Mouse (Mus musculus): ENCODE results near the gene Asna1.

Gene Asna1

DNA sequence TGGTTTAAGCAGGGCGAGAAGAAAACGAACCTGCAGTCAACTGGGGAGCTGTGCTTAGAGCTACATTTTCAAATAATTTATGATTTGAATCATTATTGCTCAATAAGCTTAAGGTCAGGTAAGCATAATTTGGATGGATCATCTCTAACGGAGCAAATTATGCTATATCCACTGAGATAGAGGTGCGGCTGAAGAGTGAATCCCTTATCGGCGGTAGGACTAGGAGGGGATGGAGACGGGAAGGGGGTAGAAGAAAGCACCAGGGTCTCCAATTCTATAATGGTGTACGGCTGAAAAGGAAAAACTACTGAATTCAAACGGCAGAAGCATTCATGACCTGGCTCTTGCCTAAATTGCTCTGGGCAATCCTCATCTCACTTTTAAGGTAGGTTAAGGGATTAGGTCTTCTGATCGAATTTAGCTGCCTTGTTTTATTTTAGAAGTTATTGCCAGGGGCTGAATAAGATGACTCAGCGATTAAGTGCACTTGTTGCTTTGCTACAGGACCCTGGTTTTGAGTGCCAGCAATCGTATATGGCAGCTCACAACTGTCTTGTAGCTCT lies 10.2 kb upstream of the Asna1 start:
- CTCF ChIA-PET = interaction anchor here (0.5 kb wide), 1 partner anchor 1011 kb away, joined by 6 read pairs; no protein-coding TSS in a partner anchor

DNA sequence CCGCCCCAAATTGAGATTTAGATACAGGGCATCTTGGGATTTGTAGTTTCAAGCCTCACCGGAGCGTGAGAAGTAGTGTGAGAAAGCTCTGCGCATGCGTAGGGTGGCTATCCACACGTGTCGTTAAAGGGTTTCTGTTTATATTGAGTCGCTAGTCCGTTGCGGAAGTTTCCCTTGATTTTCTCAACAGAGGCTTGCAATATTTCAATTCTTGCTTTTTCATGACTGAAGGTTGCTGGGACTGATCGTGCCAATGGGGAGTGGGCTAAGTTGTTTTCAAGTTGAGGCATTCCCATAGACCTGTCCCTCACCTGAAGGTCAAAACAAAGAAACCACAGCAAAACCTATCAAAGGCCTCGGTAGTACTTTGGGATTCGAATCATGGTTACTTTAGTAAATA lies 9.7 kb upstream of the Asna1 start:
- CTCF ChIA-PET = no interaction called here

DNA sequence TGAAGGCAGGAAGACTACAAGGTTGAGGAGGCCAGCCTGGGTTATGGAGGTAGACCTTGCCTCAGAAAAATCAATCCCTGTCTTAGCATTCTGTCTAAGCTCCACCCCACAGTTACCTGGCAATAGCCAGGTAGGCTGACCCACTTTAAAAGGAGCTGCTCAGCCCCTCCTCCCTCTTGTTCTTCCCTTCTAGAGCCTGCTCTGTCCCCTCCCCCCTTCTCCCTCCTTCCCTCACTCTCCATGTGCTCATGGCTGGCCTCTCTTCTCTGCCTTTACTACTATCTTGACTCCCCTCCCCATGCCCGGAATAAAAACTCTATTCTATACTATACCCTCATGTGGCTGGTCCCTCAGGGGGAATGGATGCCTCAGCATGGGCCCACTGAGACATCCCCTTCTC lies 8.8 kb upstream of the Asna1 start:
- CTCF ChIA-PET = interaction anchor here (0.6 kb wide), 1 partner anchor 27 kb away, joined by 4 read pairs; no protein-coding TSS in a partner anchor

DNA sequence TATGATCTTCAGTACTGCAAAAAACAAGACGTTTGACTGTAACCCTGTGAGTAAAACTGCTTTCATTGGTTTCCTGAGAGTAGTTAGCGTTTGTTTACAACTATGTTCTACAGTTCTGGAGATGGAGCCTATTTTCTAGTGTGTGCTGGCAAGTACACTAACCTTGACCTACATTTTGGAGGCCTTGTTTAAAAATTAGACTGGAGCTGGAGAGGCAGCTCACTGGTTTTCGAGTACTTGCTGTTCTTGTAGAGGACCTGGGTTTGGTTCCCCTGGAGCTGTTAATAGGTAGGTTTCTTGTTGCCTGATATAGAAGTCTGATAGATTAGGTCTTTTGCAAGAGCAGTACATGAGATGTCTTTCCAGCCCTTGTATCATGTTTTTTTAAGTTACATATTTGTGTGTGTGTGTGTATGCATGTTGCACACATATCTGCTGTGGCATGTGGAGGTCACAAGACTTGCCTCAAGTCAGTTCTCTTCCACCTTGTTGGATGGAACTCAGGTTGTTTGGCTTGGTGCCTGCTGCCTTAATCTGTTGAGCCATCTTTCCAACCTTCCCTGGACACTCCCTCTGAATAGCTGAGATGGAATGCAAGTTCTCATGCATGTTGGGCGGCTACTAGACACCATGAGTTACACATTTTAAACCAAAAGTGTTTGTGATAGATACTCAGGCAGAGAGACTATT lies 7.7 kb upstream of the Asna1 start:
- CTCF ChIA-PET = no interaction called here

DNA sequence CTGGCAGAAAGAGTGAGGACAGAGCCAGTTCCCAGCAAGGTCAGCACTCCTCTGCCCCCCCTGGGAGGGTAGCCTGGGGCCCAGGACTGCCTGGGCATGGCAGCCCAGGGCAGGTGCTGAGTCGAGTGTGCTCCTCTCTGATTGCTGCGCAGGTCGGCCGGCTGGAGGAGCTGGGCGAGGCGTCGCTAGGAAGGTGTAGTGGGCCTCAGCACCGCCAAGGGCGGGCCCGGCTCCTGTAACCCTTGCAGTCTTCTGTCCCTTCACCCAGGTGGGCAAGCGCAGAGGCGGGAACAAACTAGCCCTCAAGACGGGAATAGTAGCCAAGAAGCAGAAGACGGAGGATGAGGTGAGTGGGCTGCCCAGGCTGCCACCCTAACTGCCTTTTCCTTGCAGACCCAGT lies 4.2 kb upstream of the Asna1 start:
- CTCF ChIA-PET = no interaction called here

DNA sequence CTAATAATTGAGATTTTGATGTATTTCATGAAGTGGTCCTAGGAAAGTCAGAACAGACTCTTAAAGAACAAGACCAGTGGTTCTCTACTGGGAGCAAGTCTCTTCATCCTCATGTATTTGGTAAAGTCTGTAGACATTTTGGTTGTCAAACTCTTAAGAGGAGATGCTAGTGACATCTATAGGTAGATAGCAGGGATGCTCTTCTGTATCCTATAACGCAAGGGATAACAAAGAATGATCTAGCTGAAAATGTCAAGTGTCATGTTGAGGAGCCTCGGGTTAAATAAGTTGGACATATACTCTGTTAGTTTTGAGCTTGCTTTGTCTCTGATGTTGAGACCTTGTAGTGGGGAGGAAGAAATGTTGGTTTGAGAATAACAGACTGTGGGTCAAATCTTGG lies 2.8 kb upstream of the Asna1 start:
- CTCF ChIA-PET = no interaction called here

DNA sequence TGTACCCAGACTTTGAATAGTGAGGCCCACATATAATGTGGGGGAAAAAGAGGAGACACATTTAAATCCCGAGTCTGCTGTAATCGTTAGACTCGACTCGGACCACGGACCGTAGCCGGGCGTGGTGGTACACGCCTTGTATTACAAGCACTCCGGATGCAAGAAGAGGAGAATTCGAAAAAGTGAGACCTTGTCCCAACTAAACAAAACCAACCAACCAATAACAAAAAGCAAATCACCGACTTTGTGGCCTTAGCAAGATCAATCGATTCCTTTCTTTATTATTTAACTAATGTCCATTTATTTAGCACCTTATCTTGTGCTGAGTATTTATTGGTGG lies 2.4 kb upstream of the Asna1 start:
- CTCF ChIA-PET = no interaction called here

DNA sequence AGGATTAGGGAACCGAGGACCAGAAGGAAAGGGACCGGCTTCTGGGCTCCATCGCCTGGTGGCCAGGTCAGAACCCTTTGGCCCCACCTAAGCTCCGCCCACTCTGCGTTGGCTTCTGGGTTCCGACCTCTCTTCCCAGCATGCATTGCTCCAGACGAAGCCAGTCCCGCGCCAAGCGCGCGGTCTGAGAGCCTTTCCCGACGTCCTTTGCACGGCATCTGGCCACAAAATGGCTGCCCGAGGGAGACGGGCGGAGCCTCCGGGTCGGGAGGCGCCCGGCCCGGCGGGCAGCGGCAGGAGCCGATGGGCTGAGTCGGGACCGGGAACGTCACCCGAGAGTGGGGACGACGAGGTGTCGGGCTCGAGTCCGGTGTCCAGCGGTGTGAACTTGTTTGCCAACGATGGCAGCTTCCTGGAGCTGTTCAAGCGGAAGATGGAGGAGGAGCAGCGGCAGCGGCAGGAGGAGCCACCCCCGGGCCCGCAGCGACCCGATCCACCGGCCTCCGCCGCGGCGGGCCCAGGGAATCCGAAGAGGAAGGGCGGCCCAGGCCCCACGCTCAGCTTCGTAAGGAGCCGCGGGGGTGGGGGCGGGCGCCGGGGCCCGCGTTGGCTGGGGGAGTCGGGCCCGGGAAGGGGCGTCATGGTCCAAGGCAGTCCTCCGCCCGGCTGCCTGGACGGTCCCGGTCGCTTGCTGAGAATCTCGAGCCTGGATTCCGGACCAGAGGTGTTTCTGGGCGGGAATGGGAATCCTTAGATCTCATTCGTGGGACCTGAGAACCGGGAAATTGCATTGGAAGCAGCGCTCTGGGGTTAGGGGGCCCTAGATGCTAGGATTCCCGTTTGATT lies 1.8 kb upstream of the Asna1 start, which contains the start of gene Trir:
Gene Trir, plus strand, starts transcription at position 154 of the 846 bp plus-strand sequence.
- CTCF ChIA-PET = interaction anchor here (0.5 to 0.6 kb wide), 2 partner anchors 10 to 321 kb away, joined by 3 to 4 read pairs; partner anchors contain the start of gene Tnpo2

DNA sequence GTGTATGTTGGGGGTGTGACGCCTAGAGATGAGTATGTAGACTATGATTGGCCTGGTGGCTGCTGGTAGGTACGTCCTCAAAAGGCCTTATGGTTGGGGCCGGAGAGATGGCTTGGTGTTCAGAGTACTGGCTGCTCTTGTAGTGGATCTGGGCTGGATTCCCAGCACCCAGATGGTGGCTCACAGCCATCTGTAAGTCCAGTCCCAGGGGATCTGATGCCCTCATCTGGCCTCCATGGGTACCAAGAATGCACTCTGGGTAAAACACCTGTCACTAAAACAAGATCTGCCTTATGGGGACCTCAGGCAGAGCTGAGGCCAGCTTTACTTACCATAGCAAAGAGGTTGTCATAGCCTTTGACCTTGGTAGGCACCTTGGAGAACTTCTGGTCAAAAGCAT lies 1.2 kb downstream of the Asna1 start:
- CTCF ChIA-PET = interaction anchor here (0.6 to 0.9 kb wide), 2 partner anchors 95 to 167 kb away, joined by 3 to 13 read pairs; partner anchors contain the start of gene Farsa

DNA sequence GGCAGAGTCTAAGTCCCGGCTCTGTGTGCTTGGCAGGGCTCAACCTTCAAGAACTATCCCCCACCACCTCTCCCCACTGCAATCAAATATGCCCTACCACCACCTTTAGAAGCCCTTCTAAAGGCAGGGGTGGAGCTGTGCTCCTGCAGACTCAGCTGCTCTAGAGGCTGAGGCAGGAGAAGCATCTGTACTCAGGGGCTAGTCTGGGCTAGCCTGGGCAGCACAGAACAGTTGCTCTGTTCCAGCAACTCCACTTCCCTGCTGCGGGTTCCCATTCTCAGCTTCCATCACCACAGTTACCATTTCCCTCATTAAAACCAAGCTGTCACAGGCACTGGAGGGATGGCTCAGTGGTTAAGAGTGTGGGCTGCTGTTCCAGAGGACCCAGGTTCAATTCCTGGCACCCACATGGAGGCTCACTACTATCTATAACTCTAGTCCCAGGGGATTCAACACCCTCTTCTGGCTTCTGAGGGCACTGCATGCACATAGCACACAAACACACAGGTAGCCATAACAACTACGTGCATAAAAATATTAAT lies 3.5 kb downstream of the Asna1 start:
- CTCF ChIA-PET = interaction anchor here (0.5 kb wide), 1 partner anchor 15 kb away, joined by 3 read pairs; the partner anchor contains the start of gene Tnpo2

DNA sequence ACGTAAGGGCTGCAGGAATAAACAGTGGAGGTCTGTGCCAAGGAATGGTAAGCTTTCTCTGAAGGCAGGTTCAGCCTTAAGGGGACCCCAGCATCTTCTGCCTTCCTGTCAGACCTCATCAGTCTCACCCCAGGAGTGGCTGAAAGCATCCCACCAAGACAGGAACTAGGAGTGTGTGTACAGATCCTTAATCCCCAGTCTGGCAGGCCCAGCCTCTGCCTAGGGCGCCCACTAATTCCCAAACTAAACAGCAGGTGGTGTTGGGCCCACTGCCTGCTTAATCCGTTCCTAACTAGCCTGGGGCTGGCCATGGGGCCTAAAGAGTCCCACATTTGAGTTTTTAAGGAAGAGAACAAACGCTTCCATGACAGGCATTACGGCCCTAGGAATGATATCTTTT lies 7.9 kb downstream of the Asna1 start:
- CTCF ChIA-PET = no interaction called here

DNA sequence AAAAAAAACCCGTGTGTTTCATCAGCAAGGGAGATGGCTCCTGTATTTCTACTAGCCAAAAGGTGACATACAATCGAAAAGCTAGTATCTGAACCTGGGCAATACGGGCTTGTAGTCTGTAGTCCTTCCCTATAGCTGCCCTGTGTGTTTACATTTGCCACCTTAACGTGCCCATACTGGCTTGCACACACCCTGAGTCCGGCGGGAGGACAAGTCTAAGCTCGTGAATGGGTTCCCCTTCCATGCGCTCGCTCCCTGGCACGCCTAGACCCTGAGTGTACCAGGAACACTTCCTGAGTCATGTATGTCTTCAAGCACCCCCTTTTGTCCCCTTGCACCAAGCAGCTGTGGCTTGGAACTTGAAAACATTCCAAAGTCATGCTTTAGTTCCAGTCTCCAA lies 8.4 kb downstream of the Asna1 start:
- CTCF ChIA-PET = interaction anchor here (0.6 to 0.7 kb wide), 2 partner anchors 48 to 100 kb away, joined by 4 read pairs; partner anchors contain the start of genes Gm49661 and Prdx2

DNA sequence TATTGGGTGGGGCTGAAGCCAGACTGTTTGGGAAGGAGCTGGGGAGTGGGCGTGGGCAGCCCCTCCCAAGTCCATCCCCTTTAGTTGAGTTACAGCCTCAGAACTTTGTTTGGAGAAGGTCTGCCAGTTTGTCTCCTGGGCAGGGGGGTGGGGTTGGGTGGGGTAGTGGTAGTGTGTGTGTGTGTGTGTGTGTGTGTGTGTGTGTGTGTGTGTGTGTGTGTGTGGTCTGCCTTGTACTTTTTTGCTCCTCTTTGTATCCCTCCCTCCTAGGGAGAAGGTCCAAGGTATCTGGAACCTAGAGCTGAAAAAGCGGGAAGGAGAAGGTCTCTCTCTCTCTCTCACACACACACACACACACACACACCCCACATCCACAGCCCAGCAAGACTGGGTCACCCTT lies 10.7 kb downstream of the Asna1 start, which contains the start of gene Best2:
Gene Best2, minus strand, starts transcription at position 101 of the 400 bp plus-strand sequence.
- CTCF ChIA-PET = no interaction called here

DNA sequence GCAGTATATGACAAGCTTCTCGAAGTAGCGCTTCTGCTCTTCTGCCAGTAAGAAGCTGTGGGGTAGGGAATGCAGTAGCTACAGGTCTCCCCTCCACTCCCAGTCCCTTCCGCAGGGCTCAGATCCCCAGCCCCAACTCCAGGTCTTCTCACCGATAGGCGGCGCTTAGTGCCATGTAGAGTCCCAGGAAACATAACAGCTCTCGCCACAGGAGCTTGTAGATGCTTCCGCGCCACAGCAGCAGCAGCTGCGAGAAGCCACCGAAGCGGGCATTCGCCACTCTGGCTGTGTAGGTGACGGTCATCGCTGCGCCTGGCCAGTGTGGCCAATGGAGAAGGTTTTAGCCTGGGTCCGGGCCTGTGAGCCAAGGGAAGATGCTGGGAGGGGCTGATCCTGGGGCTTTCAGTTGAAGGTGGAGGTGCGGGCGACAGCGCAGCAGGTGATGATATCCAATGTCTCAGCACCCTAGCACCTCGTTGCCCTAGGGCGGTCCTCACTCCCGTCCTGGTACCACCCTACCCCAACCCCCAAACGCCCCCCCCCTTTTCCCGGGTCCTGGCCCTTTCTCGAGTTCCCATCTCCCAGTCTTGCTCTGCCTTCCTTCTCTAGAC lies 11.7 kb downstream of the Asna1 start:
- CTCF ChIA-PET = interaction anchor here (1.1 kb wide), 1 partner anchor 63 kb away, joined by 11 read pairs; no protein-coding TSS in a partner anchor

DNA sequence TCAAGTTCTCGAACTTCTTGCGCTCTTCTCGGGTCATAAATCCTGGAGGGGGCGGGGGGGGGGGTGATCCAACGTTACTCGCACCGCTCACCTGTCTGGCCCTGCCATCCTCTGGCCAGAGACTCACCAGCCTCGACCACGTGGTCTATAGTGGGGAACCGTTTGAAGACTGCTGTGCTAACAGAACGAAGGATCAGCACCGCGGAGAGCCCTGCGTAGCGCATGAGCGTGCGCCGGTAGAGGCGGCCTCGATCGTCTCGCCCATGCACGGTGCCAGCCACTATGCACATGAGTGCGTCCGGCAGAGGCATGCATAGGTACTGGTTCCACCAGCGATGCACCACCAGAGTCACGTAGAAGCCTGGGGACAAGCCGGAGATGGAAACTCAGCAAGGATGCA lies 13.8 kb downstream of the Asna1 start:
- CTCF ChIA-PET = no interaction called here

DNA sequence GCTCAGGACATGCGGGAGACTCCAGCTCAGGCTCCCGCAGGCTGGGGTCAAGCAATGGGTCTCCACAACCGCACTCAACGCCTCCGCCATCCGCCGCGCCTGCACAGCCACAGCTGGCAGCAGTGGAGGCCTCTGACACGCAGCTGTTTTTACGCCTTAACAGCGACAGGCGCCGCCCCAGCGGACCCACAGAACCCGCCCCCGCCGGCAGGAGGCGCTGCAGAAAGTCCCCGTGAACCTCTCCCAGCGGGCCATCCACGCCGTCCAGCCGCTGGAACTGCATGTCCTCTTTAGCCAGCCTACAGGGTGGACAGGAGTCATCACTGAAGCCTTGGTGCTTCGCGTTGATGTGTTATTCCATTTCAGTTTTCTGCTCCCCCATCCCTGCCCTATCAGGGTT lies 17.4 kb downstream of the Asna1 start:
- CTCF ChIA-PET = no interaction called here

DNA sequence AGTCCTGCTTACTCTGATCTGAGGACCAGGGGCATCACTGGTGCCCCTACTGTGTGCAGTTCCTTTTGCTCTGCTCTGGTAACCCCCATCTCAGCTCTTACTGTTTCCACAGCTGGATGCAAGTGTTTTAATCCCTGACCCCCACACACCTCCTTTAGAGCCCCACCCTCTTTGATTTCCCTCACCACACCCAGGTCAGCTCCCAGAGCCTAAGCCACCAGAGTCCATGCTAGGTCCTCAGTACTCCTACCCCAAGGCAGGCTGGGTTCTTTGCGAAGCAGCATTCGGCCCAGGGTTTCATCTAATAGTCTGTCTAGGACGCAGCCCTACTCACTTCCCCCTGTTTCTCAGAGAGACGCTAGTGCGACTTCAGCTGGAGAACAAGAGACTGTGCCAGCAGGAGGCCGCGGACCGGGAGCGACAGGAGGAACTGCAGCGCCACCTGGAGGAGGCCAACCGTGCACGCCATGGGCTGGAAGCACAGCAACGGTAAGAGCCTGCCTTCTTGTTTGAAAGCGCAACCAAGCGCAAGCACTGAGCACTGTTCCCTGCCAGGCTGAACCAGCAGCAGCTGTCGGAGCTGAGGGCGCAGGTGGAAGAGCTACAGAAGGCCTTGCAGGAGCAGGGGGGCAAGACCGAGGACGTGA lies 27.3 kb downstream of the Asna1 start:
- CTCF ChIA-PET = interaction anchor here (0.7 to 4.2 kb wide), 3 partner anchors 23 to 409 kb away, joined by 3 to 19 read pairs (median 4); no protein-coding TSS in a partner anchor

DNA sequence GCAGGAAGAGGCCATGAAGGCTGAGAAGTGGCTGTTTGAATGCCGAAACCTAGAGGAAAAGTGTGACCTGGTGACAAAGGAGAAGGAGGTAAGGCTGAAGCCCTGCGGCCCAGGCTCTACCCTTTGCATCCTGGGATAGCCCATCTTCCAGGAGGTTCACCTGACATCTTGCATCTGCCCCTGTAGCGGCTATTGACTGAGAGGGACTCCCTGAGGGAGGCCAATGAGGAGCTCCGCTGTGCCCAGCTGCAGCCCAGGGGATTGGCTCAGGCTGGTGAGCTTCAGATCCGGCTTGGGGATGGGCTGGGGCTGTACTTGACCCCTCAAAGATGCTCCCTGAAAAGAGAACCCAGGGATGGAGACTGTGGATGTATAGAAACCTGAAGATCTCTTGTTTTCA lies 28.1 kb downstream of the Asna1 start:
- CTCF ChIA-PET = interaction anchor here (4.2 kb wide), 1 partner anchor 22 kb away, joined by 19 read pairs; no protein-coding TSS in a partner anchor

DNA sequence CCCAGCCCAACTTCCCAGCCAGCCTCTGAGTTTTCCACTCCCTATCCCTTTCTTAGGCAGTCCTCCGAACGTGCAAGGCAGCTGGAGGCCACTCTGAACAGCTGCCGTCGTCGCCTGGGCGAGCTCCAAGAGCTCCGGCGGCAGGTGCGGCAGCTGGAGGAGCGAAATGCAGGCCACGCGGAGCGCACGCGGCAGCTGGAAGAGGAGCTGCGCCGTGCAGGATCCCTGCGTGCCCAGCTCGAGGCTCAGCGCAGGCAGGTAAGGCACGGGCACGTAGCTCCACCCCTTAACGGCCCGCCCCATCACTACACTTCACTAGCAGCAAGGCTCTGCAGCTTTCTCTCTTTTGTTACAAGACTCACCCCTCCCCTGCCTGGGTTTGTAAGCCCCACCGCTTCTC lies 29.4 kb downstream of the Asna1 start:
- CTCF ChIA-PET = interaction anchor here (4.2 kb wide), 1 partner anchor 21 kb away, joined by 19 read pairs; no protein-coding TSS in a partner anchor

DNA sequence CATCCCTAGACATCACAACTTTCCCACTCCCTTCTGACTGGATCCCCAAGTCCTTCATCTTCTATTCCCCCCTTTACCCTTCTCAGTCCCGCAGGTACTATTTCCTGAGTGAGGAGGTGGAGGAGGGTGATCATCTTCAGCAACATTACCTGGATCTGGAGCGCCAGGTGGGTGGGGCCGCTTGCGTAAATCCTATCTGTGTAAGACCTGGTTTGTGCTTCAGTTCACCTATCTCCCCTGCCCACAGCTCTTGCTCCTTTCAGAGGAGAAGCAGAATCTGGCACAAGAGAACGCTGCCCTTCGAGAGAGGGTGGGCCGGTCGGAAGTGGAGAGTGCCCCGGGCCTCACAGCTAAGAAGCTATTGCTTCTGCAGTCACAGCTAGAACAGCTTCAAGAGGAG lies 30.7 kb downstream of the Asna1 start:
- CTCF ChIA-PET = interaction anchor here (0.7 kb wide), 1 partner anchor 20 kb away, joined by 4 read pairs; no protein-coding TSS in a partner anchor

DNA sequence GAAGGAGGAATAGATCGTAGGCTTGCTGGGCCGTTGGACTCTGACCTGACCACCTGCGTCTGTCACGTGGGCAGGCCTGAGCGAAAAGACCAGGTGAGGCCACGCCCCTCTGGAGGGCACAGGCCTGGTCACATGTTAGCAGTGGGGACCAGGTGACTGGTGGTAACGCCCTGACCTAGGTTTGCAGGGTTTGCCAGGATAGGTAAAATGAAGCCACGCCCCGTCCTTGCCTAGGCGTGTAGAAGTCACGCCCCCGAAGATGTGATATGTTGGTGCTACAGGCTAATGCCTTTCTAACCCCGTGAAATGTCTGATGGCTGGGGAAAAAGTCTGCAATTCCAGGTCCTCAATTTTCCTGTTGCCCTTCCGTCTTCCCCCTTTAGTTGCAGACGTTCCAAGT lies 34.2 kb downstream of the Asna1 start:
- CTCF ChIA-PET = interaction anchor here (1.1 to 8.0 kb wide), 2 partner anchors 14 to 22 kb away, joined by 3 to 113 read pairs; partner anchors contain the start of genes Gm49661, Junb and Prdx2
